Mouse (Mus musculus): ENCODE measurements at regions not wholly inside any gene's neighbourhood (a gene's known extent, or its start where the extent isn't known, plus 50 kb on each side); places are given as distances from the start of the nearest gene placed in this dataset.
"Not testable (repeated sequence)": the region's sequence is repeated elsewhere in the genome, so short reads cannot be mapped to it uniquely, and the experiment has no call there.

- ATAC-seq (replicated peaks in 1 of 2; ENCODE audit: insufficient read depth in 1 of 2, low FRiP score in 2 of 2, low TSS enrichment in 1 of 2, low read depth in 1 of 2, poor library complexity in 2 of 2, severe bottlenecking in 2 of 2), result no peak
Observed at GRCm38 (mm10) chr1:35881521-35881920, 186.7 kb upstream of the Hs6st1 start.

GRCm38 (mm10) chr1:35882101-35882500, 186.1 kb upstream of the Hs6st1 start:
- ATAC-seq (replicated peaks in 1 of 2; ENCODE audit: insufficient read depth in 1 of 2, low FRiP score in 2 of 2, low TSS enrichment in 1 of 2, low read depth in 1 of 2, poor library complexity in 2 of 2, severe bottlenecking in 2 of 2), result no peak

- peak in 1 of 2 experiments; percentile 15; a peak in 1 of 4 replicates for ATAC-seq (replicated peaks in 1 of 2; ENCODE audit: insufficient read depth in 1 of 2, low FRiP score in 2 of 2, low TSS enrichment in 1 of 2, low read depth in 1 of 2, poor library complexity in 2 of 2, severe bottlenecking in 2 of 2)
Observed at GRCm38 (mm10) chr1:35889731-35890499, 178.3 kb upstream of the Hs6st1 start.

- ATAC-seq (replicated peaks in 1 of 2; ENCODE audit: insufficient read depth in 1 of 2, low FRiP score in 2 of 2, low TSS enrichment in 1 of 2, low read depth in 1 of 2, poor library complexity in 2 of 2, severe bottlenecking in 2 of 2), result peak; percentile 68
Observed at GRCm38 (mm10) chr1:35890500-35890900, 177.7 kb upstream of the Hs6st1 start.

- no peak for ATAC-seq (replicated peaks in 1 of 2; ENCODE audit: insufficient read depth in 1 of 2, low FRiP score in 2 of 2, low TSS enrichment in 1 of 2, low read depth in 1 of 2, poor library complexity in 2 of 2, severe bottlenecking in 2 of 2)
Observed at GRCm38 (mm10) chr1:35899536-35899935, 168.7 kb upstream of the Hs6st1 start.

DNA sequence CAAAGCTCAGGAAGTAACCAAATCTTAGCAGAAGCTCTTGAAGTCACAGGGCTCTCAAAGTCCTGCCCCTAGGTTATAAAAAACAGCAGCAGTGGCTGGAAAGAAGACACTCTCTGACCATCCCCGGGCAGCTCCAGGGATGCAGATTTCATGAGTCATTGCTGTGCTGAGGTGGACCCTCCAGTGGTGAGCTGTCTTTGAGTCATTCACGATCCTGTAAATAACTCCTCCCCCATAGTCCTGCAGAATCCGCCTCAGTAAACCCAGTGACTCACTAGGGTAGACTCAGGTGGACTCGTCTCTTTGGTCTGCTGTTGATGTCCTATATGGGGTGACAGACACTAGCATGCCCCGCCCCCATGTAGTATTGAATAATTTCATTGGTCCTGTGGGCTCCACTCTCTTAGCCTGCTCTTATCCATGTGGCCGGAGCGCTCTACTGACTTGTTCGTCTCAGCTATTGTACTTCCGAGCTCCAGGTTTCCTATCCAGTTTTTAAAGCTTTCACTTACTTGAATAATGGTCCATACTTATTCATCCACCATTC, 164.1 kb upstream of the Hs6st1 start:
- no peak for ATAC-seq (replicated peaks in 1 of 2; ENCODE audit: insufficient read depth in 1 of 2, low FRiP score in 2 of 2, low TSS enrichment in 1 of 2, low read depth in 1 of 2, poor library complexity in 2 of 2, severe bottlenecking in 2 of 2)

DNA sequence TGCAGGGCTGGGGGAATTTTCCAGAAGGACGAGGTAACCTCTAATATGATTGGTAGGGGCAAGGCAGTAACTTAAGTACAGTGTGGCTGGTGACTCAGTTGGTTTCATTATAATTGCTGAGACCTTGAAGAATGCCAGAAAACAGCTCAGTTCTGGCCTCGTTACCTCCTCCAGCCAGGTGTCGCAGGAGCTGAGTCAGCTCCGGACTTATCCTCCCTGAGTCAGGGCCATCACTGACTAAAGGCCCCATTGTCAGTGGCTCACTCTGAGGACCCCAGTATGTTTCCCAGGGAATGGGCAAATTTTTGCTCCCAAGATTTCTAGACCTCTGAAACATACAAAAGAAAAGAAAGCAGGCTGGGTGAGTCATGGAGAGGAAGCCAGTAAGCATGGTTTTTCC, 154.6 kb upstream of the Hs6st1 start:
- no peak for ATAC-seq (replicated peaks in 1 of 2; ENCODE audit: insufficient read depth in 1 of 2, low FRiP score in 2 of 2, low TSS enrichment in 1 of 2, low read depth in 1 of 2, poor library complexity in 2 of 2, severe bottlenecking in 2 of 2)

GRCm38 (mm10) chr1:35914175-35914574, 154.0 kb upstream of the Hs6st1 start:
- ATAC-seq (replicated peaks in 1 of 2; ENCODE audit: insufficient read depth in 1 of 2, low FRiP score in 2 of 2, low TSS enrichment in 1 of 2, low read depth in 1 of 2, poor library complexity in 2 of 2, severe bottlenecking in 2 of 2), result not testable (repeated sequence)

DNA sequence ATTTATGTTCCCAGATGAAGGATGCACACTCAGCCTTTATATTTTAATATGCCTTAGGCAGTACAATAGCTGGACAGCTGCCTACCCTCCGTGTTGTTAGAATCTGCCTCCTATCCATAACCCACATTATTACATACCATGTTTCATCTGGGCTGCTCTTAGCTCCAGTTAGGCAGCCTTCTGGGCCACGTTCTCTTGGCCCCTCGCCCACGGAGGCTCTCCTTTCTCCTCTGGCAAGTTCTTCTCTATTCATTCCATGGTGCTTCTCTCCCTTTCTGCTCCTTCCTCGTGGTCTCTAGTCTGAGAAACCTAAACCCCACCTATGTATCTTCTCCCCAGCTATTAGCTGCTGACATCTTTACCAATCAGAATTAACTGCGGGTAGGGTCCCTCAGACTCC, 152.7 kb upstream of the Hs6st1 start:
- no peak for ATAC-seq (replicated peaks in 1 of 2; ENCODE audit: insufficient read depth in 1 of 2, low FRiP score in 2 of 2, low TSS enrichment in 1 of 2, low read depth in 1 of 2, poor library complexity in 2 of 2, severe bottlenecking in 2 of 2)

- no peak for ATAC-seq (replicated peaks in 1 of 2; ENCODE audit: insufficient read depth in 1 of 2, low FRiP score in 2 of 2, low TSS enrichment in 1 of 2, low read depth in 1 of 2, poor library complexity in 2 of 2, severe bottlenecking in 2 of 2)
Observed at GRCm38 (mm10) chr1:35919840-35920734, 148.1 kb upstream of the Hs6st1 start.

GRCm38 (mm10) chr1:35924796-35925195, 143.4 kb upstream of the Hs6st1 start:
- no peak for ATAC-seq (replicated peaks in 1 of 2; ENCODE audit: insufficient read depth in 1 of 2, low FRiP score in 2 of 2, low TSS enrichment in 1 of 2, low read depth in 1 of 2, poor library complexity in 2 of 2, severe bottlenecking in 2 of 2)

- ATAC-seq (replicated peaks in 1 of 2; ENCODE audit: insufficient read depth in 1 of 2, low FRiP score in 2 of 2, low TSS enrichment in 1 of 2, low read depth in 1 of 2, poor library complexity in 2 of 2, severe bottlenecking in 2 of 2), result no peak
Observed at GRCm38 (mm10) chr1:35925301-35925700, 142.9 kb upstream of the Hs6st1 start.

DNA sequence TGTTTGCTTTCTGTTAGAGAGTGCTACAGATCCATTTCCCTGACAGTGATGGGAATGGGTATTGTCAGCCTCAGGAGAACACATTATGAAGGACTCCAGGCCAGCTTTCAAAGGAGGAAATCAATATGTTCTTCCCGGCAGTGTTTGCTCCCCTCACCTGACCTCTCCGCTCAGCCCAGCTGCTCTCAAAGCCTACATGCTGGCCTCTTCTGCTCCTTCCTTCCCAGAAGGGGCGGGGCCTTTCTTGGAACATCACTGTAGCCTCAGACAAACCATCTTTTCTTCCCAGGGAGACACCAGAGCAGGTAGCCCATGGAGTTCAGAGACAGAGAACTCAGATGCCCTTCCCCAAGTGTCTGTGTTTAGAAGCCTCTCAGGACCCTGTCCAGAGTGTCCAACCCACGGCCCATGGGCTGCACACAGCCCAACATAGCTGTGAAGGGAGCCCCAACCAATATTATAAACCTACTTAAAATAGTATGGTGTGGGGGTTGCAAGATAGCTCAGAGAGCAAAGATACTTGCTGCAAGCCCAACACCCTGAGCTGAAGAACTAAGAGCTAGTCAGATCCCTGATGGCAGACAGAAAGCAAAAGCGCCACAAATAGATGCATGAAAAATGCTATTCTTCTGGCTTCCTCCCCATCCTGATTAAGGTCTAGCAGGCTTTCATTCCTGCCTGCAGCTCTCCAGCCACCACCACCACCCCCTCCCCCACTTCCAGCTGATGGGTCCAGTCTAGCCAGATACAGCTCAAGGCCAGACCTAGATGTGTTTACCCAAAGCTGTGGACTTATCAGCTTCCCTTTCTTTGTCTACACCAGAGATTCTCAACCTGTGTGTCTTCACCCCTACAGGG, 141.8 kb upstream of the Hs6st1 start:
- no peak for ATAC-seq (replicated peaks in 1 of 2; ENCODE audit: insufficient read depth in 1 of 2, low FRiP score in 2 of 2, low TSS enrichment in 1 of 2, low read depth in 1 of 2, poor library complexity in 2 of 2, severe bottlenecking in 2 of 2)

- no peak for ATAC-seq (replicated peaks in 1 of 2; ENCODE audit: insufficient read depth in 1 of 2, low FRiP score in 2 of 2, low TSS enrichment in 1 of 2, low read depth in 1 of 2, poor library complexity in 2 of 2, severe bottlenecking in 2 of 2)
Observed at GRCm38 (mm10) chr1:35927049-35927415, 141.2 kb upstream of the Hs6st1 start.

- ATAC-seq (replicated peaks in 1 of 2; ENCODE audit: insufficient read depth in 1 of 2, low FRiP score in 2 of 2, low TSS enrichment in 1 of 2, low read depth in 1 of 2, poor library complexity in 2 of 2, severe bottlenecking in 2 of 2), result no peak
Observed at GRCm38 (mm10) chr1:35930351-35930750, 137.8 kb upstream of the Hs6st1 start.

DNA sequence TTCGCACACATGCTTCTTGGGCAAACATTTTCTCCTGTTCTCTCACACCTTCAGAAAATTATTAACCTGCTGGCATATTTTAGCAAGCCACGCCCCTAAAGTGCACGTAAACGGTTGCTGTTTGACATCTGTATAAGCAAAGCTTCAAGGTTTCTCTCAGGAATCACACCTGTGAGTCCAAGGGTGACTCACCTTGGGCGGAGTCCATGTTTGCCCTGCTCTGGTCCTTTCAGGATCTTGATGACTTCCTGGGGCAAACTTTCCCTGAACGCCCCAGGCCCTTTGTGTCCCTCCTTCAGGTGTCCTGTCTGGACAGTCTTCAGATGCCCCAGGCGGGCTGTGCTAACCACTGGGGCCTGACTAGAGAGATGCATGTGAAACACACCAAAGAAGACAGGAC, 137.1 kb upstream of the Hs6st1 start:
- no peak for ATAC-seq (replicated peaks in 1 of 2; ENCODE audit: insufficient read depth in 1 of 2, low FRiP score in 2 of 2, low TSS enrichment in 1 of 2, low read depth in 1 of 2, poor library complexity in 2 of 2, severe bottlenecking in 2 of 2)

- ATAC-seq (replicated peaks in 1 of 2; ENCODE audit: insufficient read depth in 1 of 2, low FRiP score in 2 of 2, low TSS enrichment in 1 of 2, low read depth in 1 of 2, poor library complexity in 2 of 2, severe bottlenecking in 2 of 2), result no peak
Observed at GRCm38 (mm10) chr1:35933511-35933910, 134.7 kb upstream of the Hs6st1 start.
